Mouse (Mus musculus) heart, embryonic 15.5 days (tissue): ENCODE results near the gene Rpn2. TPM values are rescaled to one million over a fixed set of nuclear protein-coding genes. Genes with fewer than 3 reads are reported as not detected.

Source experiments
- ATAC-seq: fragments of 200-750 bp; cut with Nextera tagmentation; replicated peaks from 2 replicates; pipeline ENCODE4 v1.8.0; 2017; ENCODE audit warnings: low read depth, moderate TSS enrichment; ENCODE audit not compliant: insufficient number of reproducible peaks, insufficient read depth, low FRiP score
- H3K27ac ChIP-seq: fragments of 300-500 bp; sonication (generic); 2 replicates; pipeline ENCODE4 v1.5.1; 2015; ENCODE audit warnings: mild to moderate bottlenecking, inconsistent platforms
- H3K27me3 ChIP-seq: fragments of 300-500 bp; sonication (generic); 2 replicates; pipeline ENCODE4 v1.6.1; 2015; ENCODE audit warnings: inconsistent platforms
- H3K36me3 ChIP-seq: fragments of 300-500 bp; sonication (generic); 2 replicates; pipeline ENCODE4 v1.6.1; 2015; ENCODE audit warnings: mild to moderate bottlenecking, inconsistent platforms
- H3K4me1 ChIP-seq: fragments of 300-500 bp; sonication (generic); replicated peaks from 2 replicates; pipeline ENCODE4 v1.6.1; 2015; ENCODE audit warnings: inconsistent platforms
- H3K4me2 ChIP-seq: fragments of 300-500 bp; sonication (generic); 2 replicates; pipeline ENCODE4 v1.6.1; 2015; ENCODE audit warnings: inconsistent platforms, mild to moderate bottlenecking, moderate library complexity
- H3K4me3 ChIP-seq: fragments of 300-500 bp; sonication (generic); 2 replicates; pipeline ENCODE4 v1.5.1; 2015; ENCODE audit warnings: mild to moderate bottlenecking, inconsistent platforms
- H3K9ac ChIP-seq: fragments of 300-500 bp; sonication (generic); 2 replicates; pipeline ENCODE4 v1.6.1; 2015; ENCODE audit warnings: mild to moderate bottlenecking, inconsistent platforms
- H3K9me3 ChIP-seq: fragments of 300-500 bp; sonication (generic); replicated peaks from 2 replicates; pipeline ENCODE4 v1.6.1; 2016; ENCODE audit warnings: inconsistent platforms
- WGBS: fragments of 180-500 bp; shearing (Covaris S2); methylation state at CpG from one replicate; pipeline ENCODE4 v1.1.7; 2015; ENCODE audit warnings: mixed read lengths; 5-methylcytosine and 5-hydroxymethylcytosine counted together
- polyA plus RNA-seq: library from polyadenylated mRNA; unstranded; fragments of >200 nt; fragmentation: Nextera tagmentation; extraction: Ambion mirVana; gene quantifications from 2 replicates; pipeline ENCODE4 v1.2.1, GENCODE M21; 2015

The Rpn2 gene
- polyA plus RNA-seq, 1 experiment from 2014 or later = 152 TPM

- H3K4me2 ChIP-seq = no peak overlapping the region
- WGBS = 80% methylated on average over 6 of the region's 6 CpGs
- no peaks in the 10 kb centered on the region for H3K9me3 ChIP-seq
- peaks cover 67% of the 10 kb centered on the region for H3K36me3 ChIP-seq
- no peak overlapping the region for H3K4me3 ChIP-seq
- H3K4me1 ChIP-seq = 0 out of 2 replicates have a peak, but pooled peaks cover 2% of the 10 kb centered on the region
- H3K27ac ChIP-seq = 0 out of 2 replicates have a peak overlapping the region, but pooled peaks have one; percentile 16
- no peak overlapping the region for H3K9ac ChIP-seq
- no peak for ATAC-seq
- H3K27me3 ChIP-seq = no peaks in the 10 kb centered on the region
Measured at GRCm38 (mm10) chr2:157310963-157311637, 32.3 kb downstream of the Rpn2 start.

- Histone ChIP-seq H3K27me3 (no peaks in the 10 kb centered on the region), H3K4me1 (peaks cover 20% of the 10 kb centered on the region), H3K9me3 (no peaks in the 10 kb centered on the region), H3K36me3 (peaks cover 80% of the 10 kb centered on the region), H3K4me3 (no peak overlapping the region), H3K27ac (no peak overlapping the region), H3K4me2 (no peak overlapping the region), H3K9ac (no peak overlapping the region)
- WGBS = 93% methylated on average over 3 of the region's 3 CpGs
- ATAC-seq = no peak
Measured at GRCm38 (mm10) chr2:157313718-157314117, 34.9 kb downstream of the Rpn2 start.

- no peak overlapping the region for H3K27ac ChIP-seq
- no peak overlapping the region for H3K4me3 ChIP-seq
- 86% methylated on average over 7 of the region's 7 CpGs for WGBS
- no peaks in the 10 kb centered on the region for H3K9me3 ChIP-seq
- peaks cover 20% of the 10 kb centered on the region for H3K4me1 ChIP-seq
- no peaks in the 10 kb centered on the region for H3K27me3 ChIP-seq
- H3K4me2 ChIP-seq = no peak overlapping the region
- ATAC-seq = no peak
- peaks cover 77% of the 10 kb centered on the region for H3K36me3 ChIP-seq
- H3K9ac ChIP-seq = no peak overlapping the region
Measured at GRCm38 (mm10) chr2:157314310-157314709, 35.5 kb downstream of the Rpn2 start.

- Histone ChIP-seq H3K4me1 (peaks cover 20% of the 10 kb centered on the region), H3K36me3 (peaks cover 78% of the 10 kb centered on the region), H3K4me3 (no peak overlapping the region), H3K27ac (no peak overlapping the region), H3K27me3 (no peaks in the 10 kb centered on the region), H3K9me3 (no peaks in the 10 kb centered on the region), H3K9ac (no peak overlapping the region), H3K4me2 (no peak overlapping the region)
- 83% methylated on average over 6 of the region's 6 CpGs for WGBS
- no peak for ATAC-seq
Measured at GRCm38 (mm10) chr2:157315486-157315885, 36.7 kb downstream of the Rpn2 start.

- Histone ChIP-seq H3K27me3 (no peaks in the 10 kb centered on the region), H3K4me1 (peaks cover 20% of the 10 kb centered on the region), H3K4me2 (no peak overlapping the region), H3K36me3 (peaks cover 74% of the 10 kb centered on the region), H3K4me3 (no peak overlapping the region), H3K9me3 (no peaks in the 10 kb centered on the region), H3K27ac (no peak overlapping the region), H3K9ac (no peak overlapping the region)
- ATAC-seq = no peak
- WGBS = 89% methylated on average over 14 of the region's 14 CpGs
Measured at GRCm38 (mm10) chr2:157316358-157316933, 37.6 kb downstream of the Rpn2 start.

DNA sequence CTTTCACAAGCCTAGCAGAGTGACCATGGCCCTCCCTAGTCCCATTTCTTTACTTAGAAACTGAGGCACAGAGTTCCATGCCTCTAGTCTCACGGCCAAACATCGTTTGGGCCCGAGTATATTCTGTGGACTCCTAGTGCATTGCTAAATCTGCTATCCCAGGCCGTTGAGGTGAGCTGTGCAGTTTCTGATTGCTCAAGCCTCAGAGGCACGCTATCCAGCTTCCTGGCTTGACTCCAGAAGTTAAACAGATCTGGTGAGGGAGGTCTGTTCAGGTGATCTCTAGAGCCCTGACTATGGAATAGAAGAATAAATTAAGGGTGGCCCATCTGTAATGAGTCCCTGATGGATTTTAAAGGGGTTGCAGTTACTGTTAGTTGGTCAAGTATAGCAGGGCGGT, 38.4 kb downstream of the Rpn2 start:
- Histone ChIP-seq H3K4me2 (no peak overlapping the region), H3K9ac (no peak overlapping the region), H3K4me3 (no peak overlapping the region), H3K9me3 (no peaks in the 10 kb centered on the region), H3K27me3 (no peaks in the 10 kb centered on the region), H3K27ac (0 out of 2 replicates have a peak overlapping the region, but pooled peaks have one; percentile 40), H3K4me1 (peaks cover 18% of the 10 kb centered on the region), H3K36me3 (peaks cover 77% of the 10 kb centered on the region)
- WGBS = 69% methylated on average over 6 of the region's 6 CpGs
- no peak for ATAC-seq

DNA sequence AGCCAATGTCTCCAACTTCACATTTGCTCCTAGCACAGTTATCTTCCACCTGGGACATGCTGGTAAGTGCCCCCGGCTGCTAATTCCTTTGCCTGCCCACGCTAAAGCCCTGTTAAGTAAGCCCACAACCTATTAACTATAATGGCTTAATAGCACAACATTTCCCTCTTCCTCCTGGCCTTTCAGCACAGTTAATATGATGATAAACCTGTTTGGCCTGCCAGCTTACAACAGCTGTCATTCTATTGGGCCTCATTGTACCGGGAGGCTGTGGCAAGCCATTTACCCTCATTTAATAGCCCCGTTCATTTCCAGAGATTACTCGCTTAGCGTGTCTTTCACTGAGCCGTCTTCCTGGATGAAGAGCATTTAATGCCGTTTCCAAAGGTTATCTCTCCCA, 41.3 kb downstream of the Rpn2 start:
- Histone ChIP-seq H3K4me3 (no peak overlapping the region), H3K27me3 (no peaks in the 10 kb centered on the region), H3K36me3 (peaks cover 73% of the 10 kb centered on the region), H3K9ac (no peak overlapping the region), H3K9me3 (no peaks in the 10 kb centered on the region), H3K4me1 (peaks cover 18% of the 10 kb centered on the region), H3K4me2 (no peak overlapping the region), H3K27ac (no peak overlapping the region)
- WGBS = 87% methylated on average over 8 of the region's 8 CpGs
- no peak for ATAC-seq

- H3K4me2 ChIP-seq = no peak overlapping the region
- no peaks in the 10 kb centered on the region for H3K9me3 ChIP-seq
- H3K9ac ChIP-seq = no peak overlapping the region
- no peak overlapping the region for H3K27ac ChIP-seq
- peaks cover 18% of the 10 kb centered on the region for H3K4me1 ChIP-seq
- no peak for ATAC-seq
- H3K4me3 ChIP-seq = no peak overlapping the region
- peaks cover 71% of the 10 kb centered on the region for H3K36me3 ChIP-seq
- H3K27me3 ChIP-seq = no peaks in the 10 kb centered on the region
- 56% methylated on average over 5 of the region's 5 CpGs for WGBS
Measured at GRCm38 (mm10) chr2:157320886-157321285, 42.1 kb downstream of the Rpn2 start.

- no peak overlapping the region for H3K9ac ChIP-seq
- WGBS = 80% methylated on average over 5 of the region's 5 CpGs
- H3K4me2 ChIP-seq = no peak overlapping the region
- no peak overlapping the region for H3K4me3 ChIP-seq
- no peaks in the 10 kb centered on the region for H3K9me3 ChIP-seq
- no peak overlapping the region for H3K27ac ChIP-seq
- peaks cover 11% of the 10 kb centered on the region; the same call in 1 of the 2 replicates for H3K4me1 ChIP-seq
- H3K36me3 ChIP-seq = peaks cover 67% of the 10 kb centered on the region
- H3K27me3 ChIP-seq = no peaks in the 10 kb centered on the region
- no peak for ATAC-seq
Measured at GRCm38 (mm10) chr2:157322029-157322766, 43.4 kb downstream of the Rpn2 start.

DNA sequence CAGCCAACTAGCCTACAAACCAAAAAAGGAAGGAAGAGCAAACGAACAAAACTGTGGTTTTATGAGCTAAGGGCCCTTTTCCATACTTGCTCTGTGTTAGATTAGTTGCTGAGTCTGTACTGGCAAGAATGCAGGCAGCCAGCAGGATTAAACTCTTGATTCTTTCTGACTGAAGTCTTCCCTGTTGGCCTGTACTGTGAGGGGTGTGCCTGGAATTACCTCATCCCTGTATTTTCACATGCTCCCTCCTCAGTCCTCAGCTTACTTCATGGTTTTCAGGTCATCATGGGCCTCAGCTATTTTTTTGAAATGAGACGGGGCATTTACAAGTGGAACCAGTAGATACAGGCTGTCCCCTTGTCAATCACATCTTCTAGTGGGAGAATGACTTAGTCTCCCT, 46.4 kb downstream of the Rpn2 start:
- Histone ChIP-seq H3K9ac (no peak overlapping the region), H3K27me3 (no peaks in the 10 kb centered on the region), H3K4me3 (no peak overlapping the region), H3K4me1 (no peaks in the 10 kb centered on the region), H3K36me3 (peaks cover 55% of the 10 kb centered on the region), H3K9me3 (no peaks in the 10 kb centered on the region), H3K4me2 (no peak overlapping the region), H3K27ac (no peak overlapping the region)
- WGBS = 71% methylated on average over 2 of the region's 2 CpGs
- ATAC-seq = no peak

- no peak for ATAC-seq
- H3K4me2 ChIP-seq = no peak overlapping the region
- no peaks in the 10 kb centered on the region for H3K9me3 ChIP-seq
- H3K9ac ChIP-seq = no peak overlapping the region
- no peak overlapping the region for H3K27ac ChIP-seq
- H3K4me3 ChIP-seq = no peak overlapping the region
- peaks cover 31% of the 10 kb centered on the region for H3K36me3 ChIP-seq
- no peaks in the 10 kb centered on the region for H3K4me1 ChIP-seq
- WGBS = 52% methylated on average over 5 of the region's 5 CpGs
- H3K27me3 ChIP-seq = no peaks in the 10 kb centered on the region
Measured at GRCm38 (mm10) chr2:157328106-157328505, 49.3 kb downstream of the Rpn2 start.
